Mouse (Mus musculus): ENCODE measurements at regions not wholly inside any gene's neighbourhood (a gene's known extent, or its start where the extent isn't known, plus 50 kb on each side); places are given as distances from the start of the nearest gene placed in this dataset.

DNA sequence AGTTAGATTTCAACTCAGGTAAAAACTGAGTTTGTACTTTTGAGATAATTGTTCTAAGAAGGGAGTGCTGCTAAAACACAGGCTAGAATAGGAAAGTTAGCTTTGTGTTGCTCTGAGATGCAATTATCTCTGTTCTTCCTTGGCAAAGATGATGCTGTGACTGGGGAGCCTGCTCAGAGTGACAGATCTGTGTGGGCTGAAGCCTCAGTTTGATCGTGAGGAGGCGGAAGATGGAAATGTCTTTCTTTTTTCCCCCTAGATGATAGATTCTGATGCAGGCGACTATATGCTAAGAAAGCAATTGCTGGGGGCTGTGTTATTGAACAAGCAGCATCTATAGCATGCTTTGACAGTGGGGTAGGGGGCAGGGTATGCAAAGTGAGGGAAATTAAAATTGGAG is 156.7 kb upstream of the Cypt15 start:
- no peak for DNase-seq

GRCm38 (mm10) chrX:39229683-39230082 is 116.4 kb upstream of the Cypt15 start:
- DNase-seq, result peak; percentile 51 to 58

- no peak for DNase-seq
Observed at GRCm38 (mm10) chrX:39250148-39250725, 95.8 kb upstream of the Cypt15 start.
